Mouse (Mus musculus): ENCODE measurements around the gene Gas7. TPM values are rescaled to one million over a fixed set of nuclear protein-coding genes. Genes with fewer than 3 reads are reported as not detected.

The Gas7 gene
- total RNA-seq (2014; rRNA removed) (1.7 and 2.1 TPM in 2 replicates), polyA plus RNA-seq (2012; rRNA removed) (1.0 and 1.5 TPM in 2 replicates)

GRCm38 (mm10) chr11:67454874-67455526 lies at the start of gene Gas7:
Gene Gas7, plus strand, starts transcription at chr11:67455437.
- H3K4me1 ChIP-seq (ENCODE audit: control insufficient read depth, insufficient read depth, low read length), result no peaks in the 10 kb centered on the region
- peak within 1 kb of the TSS; percentile 75 for H3K4me3 ChIP-seq (ENCODE audit: insufficient read depth, low read depth, low read length)
- peak within 1 kb of the TSS; percentile 48 for H3K9ac ChIP-seq (ENCODE audit: low read depth, low read length)
- H3K27me3 ChIP-seq (ENCODE audit: control insufficient read depth, insufficient read depth, low read length), result peaks cover 12% of the 10 kb centered on the region
- no peak within 1 kb of the TSS for H3K27ac ChIP-seq (replicated peaks; ENCODE audit: insufficient read depth, low read depth, low read length)
- DNase-seq (ENCODE audit: extremely low read depth, low read depth, low spot score), result no peak
- 2% methylated on average over 72 of the region's 78 CpGs for WGBS
- no peaks in the 10 kb centered on the region for H3K79me2 ChIP-seq (ENCODE audit: control insufficient read depth, insufficient read depth, low read length)
- no peaks in the 10 kb centered on the region for H3K36me3 ChIP-seq (ENCODE audit: control insufficient read depth, insufficient read depth, low read length)
- TF ChIP-seq POLR2A (IDR thresholded peaks at IDR 0.05; ENCODE audit: extremely low read depth, insufficient read depth, low read length) (no peak), CTCF (IDR thresholded peaks at IDR 0.05; ENCODE audit: low read depth, low read length) (no peak)

DNA sequence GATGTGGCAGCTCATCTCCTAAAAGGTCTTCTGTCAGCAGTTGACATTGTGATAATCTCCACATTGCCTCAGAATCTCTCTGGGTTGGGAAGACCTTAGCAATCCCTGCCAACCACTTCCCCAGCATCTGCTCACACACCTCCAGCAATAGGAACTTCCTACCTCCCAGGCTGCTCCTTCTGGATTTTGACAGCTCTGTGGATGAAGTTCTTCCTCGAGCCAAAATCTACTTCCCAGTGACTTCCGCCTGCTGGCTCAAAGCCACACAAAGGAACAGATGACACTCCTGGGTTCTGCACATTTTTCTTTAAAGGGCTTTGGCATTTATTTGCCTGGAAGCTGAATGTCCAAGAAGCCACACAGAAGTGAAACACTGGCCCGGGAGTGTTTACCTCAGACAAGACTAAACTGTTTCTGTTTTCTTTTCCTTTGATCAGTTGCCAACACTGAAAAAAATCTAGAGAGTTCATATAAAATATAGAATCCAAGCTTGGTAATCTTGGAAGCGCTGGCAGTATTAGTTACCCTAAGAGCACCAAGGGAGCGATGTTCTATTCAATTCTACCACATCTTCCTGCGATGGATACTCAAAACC lies 40.8 kb upstream of the Gas7 start:
- Histone ChIP-seq H3K27me3 (ENCODE audit: control insufficient read depth, insufficient read depth, low read length) (no peaks in the 10 kb centered on the region), H3K36me3 (ENCODE audit: control insufficient read depth, insufficient read depth, low read length) (no peaks in the 10 kb centered on the region), H3K9ac (ENCODE audit: low read depth, low read length) (no peak overlapping the region), H3K4me3 (ENCODE audit: insufficient read depth, low read depth, low read length) (no peak overlapping the region), H3K79me2 (ENCODE audit: control insufficient read depth, insufficient read depth, low read length) (no peaks in the 10 kb centered on the region), H3K4me1 (ENCODE audit: control insufficient read depth, insufficient read depth, low read length) (no peaks in the 10 kb centered on the region; the same call in 1 of the 2 replicates), H3K27ac (replicated peaks; ENCODE audit: insufficient read depth, low read depth, low read length) (no peak overlapping the region)
- TF ChIP-seq CTCF (IDR thresholded peaks at IDR 0.05; ENCODE audit: low read depth, low read length), result no peak
- no peak for TF ChIP-seq POLR2A (IDR thresholded peaks at IDR 0.05; ENCODE audit: extremely low read depth, insufficient read depth, low read length)
- DNase-seq (ENCODE audit: extremely low read depth, low read depth, low spot score), result no peak
- WGBS, result 72% methylated on average over 6 of the region's 6 CpGs

DNA sequence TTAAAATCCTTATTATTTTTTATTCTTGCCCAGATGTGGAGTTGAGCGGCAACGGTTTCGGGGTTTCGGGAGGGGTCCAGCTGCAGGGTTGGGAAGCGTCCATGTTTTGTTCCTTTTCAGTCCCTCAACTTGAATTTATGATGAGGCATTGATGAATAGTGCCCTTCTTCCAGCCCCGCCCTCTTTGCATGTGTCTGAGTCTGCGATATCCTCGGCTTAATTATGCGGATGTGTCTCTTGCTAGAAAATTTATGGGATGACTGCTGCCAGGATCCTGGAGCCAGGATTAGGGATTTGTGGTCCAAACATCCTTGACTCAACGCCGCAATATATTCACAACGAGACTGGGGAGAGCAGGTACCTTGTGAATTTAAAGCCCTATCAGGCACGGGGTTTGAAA lies 31.7 kb upstream of the Gas7 start:
- H3K79me2 ChIP-seq (ENCODE audit: control insufficient read depth, insufficient read depth, low read length), result no peaks in the 10 kb centered on the region
- H3K27me3 ChIP-seq (ENCODE audit: control insufficient read depth, insufficient read depth, low read length), result no peaks in the 10 kb centered on the region
- no peak for DNase-seq (ENCODE audit: extremely low read depth, low read depth, low spot score)
- TF ChIP-seq CTCF (IDR thresholded peaks at IDR 0.05; ENCODE audit: low read depth, low read length) (no peak), POLR2A (IDR thresholded peaks at IDR 0.05; ENCODE audit: extremely low read depth, insufficient read depth, low read length) (no peak)
- no peak overlapping the region for H3K27ac ChIP-seq (replicated peaks; ENCODE audit: insufficient read depth, low read depth, low read length)
- 94% methylated on average over 13 of the region's 13 CpGs for WGBS
- no peaks in the 10 kb centered on the region; the same call in 1 of the 2 replicates for H3K4me1 ChIP-seq (ENCODE audit: control insufficient read depth, insufficient read depth, low read length)
- H3K36me3 ChIP-seq (ENCODE audit: control insufficient read depth, insufficient read depth, low read length), result no peaks in the 10 kb centered on the region
- no peak overlapping the region for H3K4me3 ChIP-seq (ENCODE audit: insufficient read depth, low read depth, low read length)
- no peak overlapping the region for H3K9ac ChIP-seq (ENCODE audit: low read depth, low read length)

GRCm38 (mm10) chr11:67428196-67428595 lies 27.0 kb upstream of the Gas7 start:
- DNase-seq (ENCODE audit: extremely low read depth, low read depth, low spot score), result peak; percentile 37

GRCm38 (mm10) chr11:67429836-67430235 lies 25.4 kb upstream of the Gas7 start:
- H3K27ac ChIP-seq (replicated peaks; ENCODE audit: insufficient read depth, low read depth, low read length), result no peak overlapping the region
- TF ChIP-seq CTCF (IDR thresholded peaks at IDR 0.05; ENCODE audit: low read depth, low read length) (no peak), POLR2A (IDR thresholded peaks at IDR 0.05; ENCODE audit: extremely low read depth, insufficient read depth, low read length) (no peak)
- WGBS, result 68% methylated on average over 1 of the region's 1 CpGs
- H3K79me2 ChIP-seq (ENCODE audit: control insufficient read depth, insufficient read depth, low read length), result no peaks in the 10 kb centered on the region
- H3K36me3 ChIP-seq (ENCODE audit: control insufficient read depth, insufficient read depth, low read length), result no peaks in the 10 kb centered on the region
- no peak overlapping the region for H3K9ac ChIP-seq (ENCODE audit: low read depth, low read length)
- no peak overlapping the region for H3K4me3 ChIP-seq (ENCODE audit: insufficient read depth, low read depth, low read length)
- H3K27me3 ChIP-seq (ENCODE audit: control insufficient read depth, insufficient read depth, low read length), result no peaks in the 10 kb centered on the region
- no peaks in the 10 kb centered on the region; the same call in 1 of the 2 replicates for H3K4me1 ChIP-seq (ENCODE audit: control insufficient read depth, insufficient read depth, low read length)
- DNase-seq (ENCODE audit: extremely low read depth, low read depth, low spot score), result no peak

More at GRCm38 (mm10) chr11:67428196-67428595, 27.0 kb upstream of the Gas7 start:
- no peaks in the 10 kb centered on the region; the same call in 1 of the 2 replicates for H3K4me1 ChIP-seq (ENCODE audit: control insufficient read depth, insufficient read depth, low read length)
- WGBS, result 31% methylated on average over 3 of the region's 3 CpGs
- H3K79me2 ChIP-seq (ENCODE audit: control insufficient read depth, insufficient read depth, low read length), result no peaks in the 10 kb centered on the region
- no peaks in the 10 kb centered on the region for H3K27me3 ChIP-seq (ENCODE audit: control insufficient read depth, insufficient read depth, low read length)
- H3K36me3 ChIP-seq (ENCODE audit: control insufficient read depth, insufficient read depth, low read length), result no peaks in the 10 kb centered on the region
- H3K9ac ChIP-seq (ENCODE audit: low read depth, low read length), result no peak overlapping the region
- no peak overlapping the region for H3K4me3 ChIP-seq (ENCODE audit: insufficient read depth, low read depth, low read length)
- H3K27ac ChIP-seq (replicated peaks; ENCODE audit: insufficient read depth, low read depth, low read length), result no peak overlapping the region
- TF ChIP-seq CTCF (IDR thresholded peaks at IDR 0.05; ENCODE audit: low read depth, low read length), result peak; percentile 61
- no peak for TF ChIP-seq POLR2A (IDR thresholded peaks at IDR 0.05; ENCODE audit: extremely low read depth, insufficient read depth, low read length)

Data from liver, adult 2 months (tissue).